Mouse (Mus musculus) testis, adult 2 months (tissue): ENCODE results near the gene Rtbdn. TPM values are rescaled to one million over a fixed set of nuclear protein-coding genes. Genes with fewer than 3 reads are reported as not detected.

Experiments used
- H3K27ac ChIP-seq: fragments of 200-500 bp; 2 replicates; pipeline ENCODE4 v1.5.1; 2012; ENCODE audit warnings: low read depth, low read length; ENCODE audit not compliant: control insufficient read depth, insufficient read depth
- H3K27me3 ChIP-seq: fragments of 200-500 bp; 2 replicates; pipeline ENCODE4 v1.6.1; 2012; ENCODE audit warnings: mild to moderate bottlenecking, low read length, moderate library complexity; ENCODE audit not compliant: control insufficient read depth, insufficient read depth
- H3K36me3 ChIP-seq: fragments of 200-500 bp; 2 replicates; pipeline ENCODE4 v1.6.1; 2012; ENCODE audit warnings: mild to moderate bottlenecking, low read length; ENCODE audit not compliant: control insufficient read depth, insufficient read depth
- H3K4me1 ChIP-seq: fragments of 200-500 bp; 2 replicates; pipeline ENCODE4 v1.6.1; 2012; ENCODE audit warnings: low read length; ENCODE audit not compliant: control insufficient read depth, insufficient read depth
- H3K4me3 ChIP-seq: fragments of 200-500 bp; 2 replicates; pipeline ENCODE4 v1.5.1; 2012; ENCODE audit warnings: low read depth, mild to moderate bottlenecking, low read length, moderate library complexity, mixed read lengths; ENCODE audit not compliant: control insufficient read depth
- CTCF ChIP-seq: fragments of 200-500 bp; IDR thresholded peaks from 2 replicates; pipeline ENCODE4 v1.5.1; 2012; ENCODE audit warnings: low read depth, mild to moderate bottlenecking, inconsistent platforms, low read length, moderate library complexity; ENCODE audit not compliant: control insufficient read depth, insufficient read depth, insufficient replicate concordance
- POLR2A ChIP-seq: fragments of 200-500 bp; IDR thresholded peaks from 2 replicates; pipeline ENCODE4 v1.6.1; 2012; ENCODE audit warnings: low read depth, mild to moderate bottlenecking, inconsistent platforms, low read length, moderate library complexity; ENCODE audit not compliant: control insufficient read depth
- polyA plus RNA-seq: library from polyadenylated mRNA; depleted of rRNA; stranded (reverse); fragments of >200 nt; gene quantifications from 2 replicates; pipeline ENCODE4 v1.2.3, GENCODE M21; 2012

The Rtbdn gene
- polyA plus RNA-seq, 1 experiment = 0.32 TPM

DNA sequence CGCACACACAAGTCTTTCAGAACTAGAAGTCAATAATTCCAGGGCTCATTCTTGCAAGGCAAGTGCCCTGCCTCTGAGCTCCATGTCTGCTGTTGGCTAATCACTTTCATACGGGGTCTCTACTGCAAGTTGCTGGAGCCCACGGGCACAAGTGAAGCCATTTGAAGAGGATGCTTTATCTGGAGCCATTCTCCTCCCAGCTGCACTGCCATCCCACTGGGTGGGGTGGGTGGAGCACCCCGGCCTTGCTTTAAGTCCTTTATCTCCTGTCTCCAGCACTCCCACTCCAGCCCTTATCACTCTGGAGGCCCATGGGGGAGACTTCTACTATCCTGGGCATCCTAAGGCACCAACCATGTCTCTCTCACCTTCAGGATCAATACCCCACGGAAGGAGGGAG, 24.1 kb downstream of the Rtbdn start:
- H3K4me3 ChIP-seq = no peak overlapping the region
- TF ChIP-seq CTCF (no peak), POLR2A (no peak)
- H3K36me3 ChIP-seq = no peaks in the 10 kb centered on the region
- no peak overlapping the region for H3K27ac ChIP-seq
- peaks cover 34% of the 10 kb centered on the region for H3K4me1 ChIP-seq
- no peaks in the 10 kb centered on the region for H3K27me3 ChIP-seq

DNA sequence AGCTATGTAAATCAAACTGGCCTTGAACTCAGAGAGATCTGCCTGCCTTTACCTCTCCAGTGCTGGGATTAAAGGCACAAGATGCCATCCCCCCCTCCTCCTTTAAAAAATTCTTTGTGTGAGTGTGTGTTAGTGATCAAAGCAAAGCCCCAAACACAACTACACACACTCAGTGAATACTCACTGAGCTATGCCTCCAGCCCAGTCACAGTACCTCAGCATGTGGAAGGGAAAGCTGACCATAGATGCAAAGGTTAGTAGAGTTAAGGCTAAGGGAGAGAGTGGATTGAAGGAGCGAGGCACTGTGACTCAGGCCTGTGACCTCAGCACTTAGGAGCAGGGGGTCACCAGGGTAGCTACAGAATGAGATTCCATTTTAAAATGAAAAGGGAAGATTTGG, 26.3 kb downstream of the Rtbdn start:
- Histone ChIP-seq H3K4me3 (no peak overlapping the region), H3K36me3 (no peaks in the 10 kb centered on the region), H3K27ac (no peak overlapping the region), H3K4me1 (peaks cover 43% of the 10 kb centered on the region), H3K27me3 (no peaks in the 10 kb centered on the region)
- TF ChIP-seq CTCF = no peak

DNA sequence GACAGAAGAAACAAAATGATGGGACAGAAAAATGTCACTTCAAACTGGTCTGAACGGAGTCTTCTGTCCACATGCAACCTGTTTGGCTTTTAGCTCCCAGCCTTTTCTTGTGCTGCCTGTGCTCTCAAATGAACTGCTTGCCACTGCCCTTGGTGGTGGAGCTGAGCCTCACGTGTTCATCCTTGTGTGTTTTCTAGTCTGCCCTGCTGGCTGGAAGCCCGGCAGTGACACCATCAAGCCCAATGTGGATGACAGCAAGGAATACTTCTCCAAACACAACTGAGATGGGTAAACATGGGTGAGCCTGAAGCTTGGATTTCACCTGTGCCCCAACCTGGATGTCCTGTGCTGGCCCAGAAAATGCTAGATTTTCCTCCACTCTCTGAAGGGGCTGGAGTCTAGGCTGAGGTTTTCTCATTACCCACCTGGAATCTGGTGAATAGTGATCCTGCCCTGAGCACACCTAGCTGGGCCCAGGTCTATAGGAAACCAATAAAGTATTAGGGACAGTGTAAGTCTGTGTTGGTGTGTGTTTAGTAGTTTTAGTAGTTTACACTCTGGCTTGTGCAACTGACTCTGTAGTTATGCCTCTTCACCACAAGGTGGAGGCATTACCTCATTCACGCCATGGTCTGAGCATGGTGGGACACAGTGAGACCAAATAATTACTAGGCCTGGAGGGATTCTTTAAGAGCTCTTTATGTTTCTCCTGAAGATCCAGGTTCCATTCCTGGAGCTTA, 27.2 kb downstream of the Rtbdn start:
- Histone ChIP-seq H3K4me3 (no peak overlapping the region), H3K27me3 (no peaks in the 10 kb centered on the region; the same call in 1 of the 2 replicates), H3K27ac (no peak overlapping the region), H3K4me1 (peaks cover 46% of the 10 kb centered on the region), H3K36me3 (no peaks in the 10 kb centered on the region)
- TF ChIP-seq CTCF (no peak), POLR2A (no peak)

DNA sequence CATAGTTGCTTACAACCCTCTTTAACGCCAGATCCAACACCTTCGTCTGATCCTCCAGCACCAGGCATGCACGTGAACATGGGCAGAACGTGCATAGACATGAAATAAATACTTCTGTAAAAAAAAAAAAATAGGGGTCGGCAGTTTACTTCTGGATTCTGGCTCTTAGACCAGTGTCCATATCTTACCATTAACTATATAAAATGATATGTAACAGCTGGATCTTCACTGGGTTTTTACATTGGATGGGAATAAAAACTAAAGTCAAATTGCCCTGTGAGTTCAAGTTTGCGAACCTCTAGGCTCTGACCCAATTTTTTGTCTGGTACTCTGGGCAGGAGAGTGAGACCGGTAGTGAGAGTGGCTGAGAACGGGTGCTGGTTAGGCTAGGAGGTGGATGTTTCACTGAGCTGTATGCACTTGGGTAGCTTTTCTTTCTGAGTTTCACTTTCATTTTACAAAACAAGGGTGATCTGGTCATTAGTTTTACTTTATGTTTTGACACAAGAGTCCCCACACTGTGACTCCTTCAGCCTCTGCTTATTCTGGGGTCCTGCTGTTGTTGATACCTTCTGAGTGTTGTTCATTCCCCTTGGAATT, 27.9 kb downstream of the Rtbdn start:
- H3K27ac ChIP-seq = no peak overlapping the region
- TF ChIP-seq CTCF (no peak), POLR2A (no peak)

DNA sequence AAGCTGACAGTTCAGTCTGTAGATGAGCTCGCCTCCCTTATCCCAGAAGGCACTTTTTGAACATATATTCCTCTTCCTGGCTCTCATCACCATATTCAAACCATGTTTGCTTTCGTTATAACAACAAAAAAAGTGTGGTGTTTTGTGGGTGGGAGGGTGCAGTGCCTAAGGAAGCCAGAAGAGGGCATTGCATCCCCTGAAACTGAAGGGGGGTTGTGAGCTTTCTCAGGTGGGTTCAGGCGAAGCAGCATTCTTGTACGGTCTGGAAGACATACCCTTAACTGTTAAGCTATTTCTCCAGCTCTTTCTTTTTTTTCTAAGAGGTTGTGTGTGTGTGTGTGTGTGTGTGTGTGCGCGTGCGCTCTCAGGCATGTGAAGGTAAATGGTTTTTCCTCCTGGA, 28.6 kb downstream of the Rtbdn start:
- Histone ChIP-seq H3K27me3 (no peaks in the 10 kb centered on the region; the same call in 1 of the 2 replicates), H3K4me1 (peaks cover 48% of the 10 kb centered on the region), H3K36me3 (no peaks in the 10 kb centered on the region), H3K27ac (peak overlapping the region; percentile 74), H3K4me3 (no peak overlapping the region; the same call in 1 of the 2 replicates)
- TF ChIP-seq POLR2A (no peak), CTCF (peak; percentile 57; the same call in 1 of the 2 replicates)

More for the DNA sequence above, 27.9 kb downstream of the Rtbdn start:
- H3K27me3 ChIP-seq = no peaks in the 10 kb centered on the region; the same call in 1 of the 2 replicates
- no peak overlapping the region for H3K4me3 ChIP-seq
- no peaks in the 10 kb centered on the region for H3K36me3 ChIP-seq
- peaks cover 47% of the 10 kb centered on the region for H3K4me1 ChIP-seq

DNA sequence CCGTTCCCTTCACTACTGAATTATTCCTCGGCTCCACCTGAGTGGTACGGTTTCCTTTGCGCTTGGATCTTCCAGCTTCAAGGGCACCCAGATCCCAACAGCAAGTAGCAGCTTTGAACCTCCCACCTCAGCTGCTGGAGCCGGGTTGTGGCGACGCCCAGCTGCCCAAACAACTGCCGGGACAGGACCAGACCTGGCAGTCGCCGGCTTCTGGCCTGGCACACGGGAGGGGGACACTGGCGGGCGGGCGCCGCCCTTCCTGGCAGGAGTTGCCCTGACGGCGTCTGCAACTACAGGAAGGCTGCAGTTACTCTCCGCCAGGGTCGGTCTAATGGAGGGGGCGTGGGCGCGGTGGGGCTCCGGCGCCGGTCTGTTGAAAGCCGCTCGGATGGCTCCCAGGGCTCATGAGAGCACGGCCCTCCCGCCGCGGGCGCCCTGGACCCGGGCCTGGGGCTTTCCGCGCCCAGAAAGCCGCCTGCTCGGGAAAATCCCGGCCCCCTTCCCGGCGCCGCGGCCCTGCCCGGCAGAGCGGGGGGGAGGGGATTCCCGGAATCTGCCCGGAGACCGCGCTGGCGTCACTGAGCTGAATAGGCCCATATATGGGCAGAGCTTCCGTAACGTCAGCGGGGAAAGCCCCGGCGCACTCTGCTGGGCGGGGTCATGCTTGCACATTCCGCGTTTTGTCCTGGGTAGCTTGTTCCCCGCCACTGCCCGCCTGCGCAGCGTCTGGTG, 29.4 kb downstream of the Rtbdn start:
- Histone ChIP-seq H3K27ac (peak overlapping the region; percentile 74), H3K27me3 (no peaks in the 10 kb centered on the region; the same call in 1 of the 2 replicates), H3K36me3 (no peaks in the 10 kb centered on the region), H3K4me1 (peaks cover 54% of the 10 kb centered on the region), H3K4me3 (peak overlapping the region; percentile 80)
- TF ChIP-seq CTCF (no peak), POLR2A (peak; percentile 68)
